Mouse (Mus musculus) intestine, embryonic 16.5 days (tissue): Measurements from ENCODE around the gene Snx11. TPM values are rescaled to one million over a fixed set of nuclear protein-coding genes. Genes with fewer than 3 reads are reported as not detected.
A peak's percentile ranks its signal among the peaks of the same experiment; 100 is the strongest.

Experiments
- ATAC-seq: fragments of 200-750 bp; cut with Nextera tagmentation; 2 replicates; pipeline ENCODE4 v1.8.0; 2017; ENCODE audit warnings: moderate TSS enrichment, moderate library complexity
- H3K27ac ChIP-seq: fragments of 300-500 bp; sonication (generic); 2 replicates; pipeline ENCODE4 v1.5.1; 2014; ENCODE audit warnings: mild to moderate bottlenecking, low read length
- H3K27me3 ChIP-seq: fragments of 300-500 bp; sonication (generic); replicated peaks from 2 replicates; pipeline ENCODE4 v1.6.1; 2014; ENCODE audit warnings: low read length, control low read depth, mixed read lengths; ENCODE audit not compliant: control insufficient read depth, insufficient read depth
- H3K36me3 ChIP-seq: fragments of 300-500 bp; sonication (generic); 2 replicates; pipeline ENCODE4 v1.6.1; 2014; ENCODE audit warnings: low read length, control low read depth; ENCODE audit not compliant: control insufficient read depth, insufficient read depth
- H3K4me1 ChIP-seq: fragments of 300-500 bp; sonication (generic); 2 replicates; pipeline ENCODE4 v1.6.1; 2014; ENCODE audit warnings: low read length, control low read depth, mixed read lengths; ENCODE audit not compliant: control insufficient read depth, insufficient read depth
- H3K4me2 ChIP-seq: fragments of 300-500 bp; sonication (generic); 2 replicates; pipeline ENCODE4 v1.6.1; 2014; ENCODE audit warnings: low read depth, low read length, control low read depth
- H3K4me3 ChIP-seq: fragments of 300-500 bp; sonication (generic); 2 replicates; pipeline ENCODE4 v1.5.1; 2014; ENCODE audit warnings: mild to moderate bottlenecking, low read length
- H3K9ac ChIP-seq: fragments of 300-500 bp; sonication (generic); 2 replicates; pipeline ENCODE4 v1.6.1; 2014; ENCODE audit warnings: low read depth, low read length
- H3K9me3 ChIP-seq: fragments of 300-500 bp; sonication (generic); 2 replicates; pipeline ENCODE4 v1.6.1; 2016; ENCODE audit warnings: low read length, control low read depth; ENCODE audit not compliant: control insufficient read depth
- WGBS: fragments of 180-500 bp; shearing (Covaris S2); extraction: QIAGEN DNeasy Blood & Tissue Kit; methylation state at CpG from one replicate; pipeline ENCODE4 v1.1.7; 2014; 5-methylcytosine and 5-hydroxymethylcytosine counted together
- polyA plus RNA-seq: library from polyadenylated mRNA; unstranded; fragments of >200 nt; fragmentation: Nextera tagmentation; extraction: Ambion mirVana; gene quantifications from 2 replicates; pipeline ENCODE4 v1.2.1, GENCODE M21; 2015

Gene Snx11
- polyA plus RNA-seq, 1 experiment from 2014 or later, result 13.1 TPM

- Histone ChIP-seq H3K9me3 (no peaks in the 10 kb centered on the region), H3K4me3 (no peak overlapping the region), H3K4me2 (no peak overlapping the region), H3K9ac (peak overlapping the region; percentile 3; the same call in 1 of the 2 replicates), H3K4me1 (0 out of 2 replicates have a peak, but pooled peaks cover 6% of the 10 kb centered on the region), H3K36me3 (peaks cover 17% of the 10 kb centered on the region; the same call in 1 of the 2 replicates), H3K27me3 (no peaks in the 10 kb centered on the region), H3K27ac (no peak overlapping the region)
- ATAC-seq, result no peak
- 62% methylated on average over 9 of the region's 9 CpGs for WGBS
These were observed 9.1 kb downstream of the Snx11 start for GRCm38 (mm10) chr11:96768240-96768639.

- H3K4me2 ChIP-seq, result no peak overlapping the region
- WGBS, result 61% methylated on average over 7 of the region's 7 CpGs
- no peak overlapping the region for H3K4me3 ChIP-seq
- ATAC-seq, result no peak
- H3K4me1 ChIP-seq, result 0 out of 2 replicates have a peak, but pooled peaks cover 6% of the 10 kb centered on the region
- no peaks in the 10 kb centered on the region for H3K27me3 ChIP-seq
- H3K9me3 ChIP-seq, result no peaks in the 10 kb centered on the region
- H3K9ac ChIP-seq, result no peak overlapping the region
- H3K27ac ChIP-seq, result no peak overlapping the region
- 0 out of 2 replicates have a peak, but pooled peaks cover 12% of the 10 kb centered on the region for H3K36me3 ChIP-seq
These were observed 10.3 kb downstream of the Snx11 start for GRCm38 (mm10) chr11:96767096-96767495.

GRCm38 (mm10) chr11:96766555-96766954 is 10.8 kb downstream of the Snx11 start:
- no peak overlapping the region for H3K4me2 ChIP-seq
- H3K27ac ChIP-seq, result no peak overlapping the region
- no peak overlapping the region for H3K4me3 ChIP-seq
- no peaks in the 10 kb centered on the region for H3K9me3 ChIP-seq
- no peak for ATAC-seq
- WGBS, result 79% methylated on average over 12 of the region's 12 CpGs
- 0 out of 2 replicates have a peak, but pooled peaks cover 6% of the 10 kb centered on the region for H3K4me1 ChIP-seq
- 0 out of 2 replicates have a peak, but pooled peaks cover 8% of the 10 kb centered on the region for H3K36me3 ChIP-seq
- H3K9ac ChIP-seq, result no peak overlapping the region
- no peaks in the 10 kb centered on the region for H3K27me3 ChIP-seq

- Histone ChIP-seq H3K4me1 (0 out of 2 replicates have a peak, but pooled peaks cover 6% of the 10 kb centered on the region), H3K9me3 (no peaks in the 10 kb centered on the region), H3K4me2 (no peak overlapping the region), H3K36me3 (0 out of 2 replicates have a peak, but pooled peaks cover 7% of the 10 kb centered on the region), H3K27ac (peak overlapping the region; percentile 73), H3K9ac (no peak overlapping the region), H3K27me3 (no peaks in the 10 kb centered on the region), H3K4me3 (no peak overlapping the region)
- WGBS, result 60% methylated on average over 7 of the region's 7 CpGs
- ATAC-seq, result peak; percentile 86
These were observed 11.7 kb downstream of the Snx11 start for GRCm38 (mm10) chr11:96765645-96766044.

GRCm38 (mm10) chr11:96764511-96765350 is 12.6 kb downstream of the Snx11 start:
- Histone ChIP-seq H3K27me3 (no peaks in the 10 kb centered on the region), H3K27ac (peak overlapping the region; percentile 73), H3K9ac (no peak overlapping the region), H3K4me3 (no peak overlapping the region), H3K4me1 (0 out of 2 replicates have a peak, but pooled peaks cover 6% of the 10 kb centered on the region), H3K9me3 (no peaks in the 10 kb centered on the region), H3K4me2 (no peak overlapping the region), H3K36me3 (0 out of 2 replicates have a peak, but pooled peaks cover 2% of the 10 kb centered on the region)
- 51% methylated on average over 13 of the region's 13 CpGs for WGBS
- ATAC-seq, result no peak

- Histone ChIP-seq H3K27ac (no peak overlapping the region), H3K27me3 (no peaks in the 10 kb centered on the region), H3K4me2 (no peak overlapping the region), H3K4me1 (0 out of 2 replicates have a peak, but pooled peaks cover 6% of the 10 kb centered on the region), H3K4me3 (no peak overlapping the region), H3K36me3 (no peaks in the 10 kb centered on the region), H3K9ac (no peak overlapping the region), H3K9me3 (no peaks in the 10 kb centered on the region)
- ATAC-seq, result no peak
- 62% methylated on average over 15 of the region's 15 CpGs for WGBS
These were observed 14.5 kb downstream of the Snx11 start for GRCm38 (mm10) chr11:96762742-96763470.

GRCm38 (mm10) chr11:96761984-96762383 is 15.4 kb downstream of the Snx11 start:
- Histone ChIP-seq H3K9me3 (no peaks in the 10 kb centered on the region), H3K9ac (no peak overlapping the region), H3K4me3 (no peak overlapping the region), H3K27me3 (no peaks in the 10 kb centered on the region), H3K36me3 (no peaks in the 10 kb centered on the region), H3K4me1 (0 out of 2 replicates have a peak, but pooled peaks cover 6% of the 10 kb centered on the region), H3K27ac (no peak overlapping the region), H3K4me2 (no peak overlapping the region)
- ATAC-seq, result no peak
- WGBS, result 64% methylated on average over 7 of the region's 7 CpGs

- H3K4me3 ChIP-seq, result no peak overlapping the region
- H3K27me3 ChIP-seq, result no peaks in the 10 kb centered on the region
- no peaks in the 10 kb centered on the region for H3K9me3 ChIP-seq
- H3K36me3 ChIP-seq, result no peaks in the 10 kb centered on the region
- no peaks in the 10 kb centered on the region for H3K4me1 ChIP-seq
- 0 out of 2 replicates have a peak, but pooled peaks have one; percentile 40 for ATAC-seq
- H3K27ac ChIP-seq, result no peak overlapping the region
- 42% methylated on average over 3 of the region's 3 CpGs for whole genome bisulfite sequencing
- H3K4me2 ChIP-seq, result no peak overlapping the region
- H3K9ac ChIP-seq, result no peak overlapping the region
These were observed 17.3 kb downstream of the Snx11 start for GRCm38 (mm10) chr11:96760042-96760441.

GRCm38 (mm10) chr11:96758402-96758801 is 19.0 kb downstream of the Snx11 start:
- Histone ChIP-seq H3K36me3 (no peaks in the 10 kb centered on the region), H3K9ac (no peak overlapping the region), H3K27me3 (no peaks in the 10 kb centered on the region), H3K4me1 (no peaks in the 10 kb centered on the region), H3K9me3 (no peaks in the 10 kb centered on the region), H3K4me3 (no peak overlapping the region), H3K4me2 (no peak overlapping the region), H3K27ac (no peak overlapping the region)
- ATAC-seq, result no peak
- WGBS, result 62% methylated on average over 5 of the region's 5 CpGs
